Mouse (Mus musculus): ENCODE measurements around the gene Raet1d. TPM values are rescaled to one million over a fixed set of nuclear protein-coding genes. Genes with fewer than 3 reads are reported as not detected.

Gene Raet1d
- total RNA-seq (2023), result not detected

DNA sequence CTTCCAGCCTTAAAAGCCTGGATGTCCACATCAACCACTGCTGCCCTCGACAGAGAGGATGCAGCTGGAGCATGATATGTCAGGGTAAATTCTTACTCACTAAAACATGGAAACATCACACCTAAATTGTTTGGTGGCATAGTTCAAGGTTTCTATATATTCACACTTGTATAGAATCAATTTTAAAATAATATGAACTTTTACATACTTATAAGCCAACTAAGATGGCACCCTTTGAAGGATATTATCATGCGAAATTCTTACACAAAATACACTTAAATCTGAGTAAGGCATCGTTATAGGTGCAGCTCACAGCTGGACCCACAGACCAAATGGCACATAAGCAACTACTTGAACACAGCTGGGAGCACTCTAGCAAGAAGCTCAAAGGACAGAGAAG, at the start of gene Raet1d:
Raet1d (plus strand) TSS at position 301 of the 400 bp plus-strand sequence.

Other genes starting within 250 kb of the Raet1d start
- gene E030030I06Rik, start 211.3 kb upstream of the Raet1d start, total RNA-seq (2023), result 10 to 100 TPM; 24.9 to 27.8 TPM
- gene Raet1e, start 202.0 kb upstream of the Raet1d start, total RNA-seq (2023), result 1 to 10 TPM; 1.9 to 2.0 TPM
- gene H60b, start 202.0 kb upstream of the Raet1d start, total RNA-seq (2023), result not detected

Measured in neutrophil, adult 59 days (primary cell).